Mouse (Mus musculus) common myeloid progenitor, adult 5-6 weeks (primary cell): ENCODE results near the gene Gm37419. TPM values are rescaled to one million over a fixed set of nuclear protein-coding genes. Genes with fewer than 3 reads are reported as not detected.

Experiments
- ATAC-seq: replicated peaks from 2 replicates; pipeline ENCODE4 v1.8.0; 2016; ENCODE audit warnings: low read depth, mild to moderate bottlenecking, moderate TSS enrichment, inconsistent platforms; ENCODE audit not compliant: poor library complexity, severe bottlenecking
- total RNA-seq: library from RNA; stranded (forward); fragments of 200-1000, 187-1606 nt; gene quantifications from 2 replicates; pipeline ENCODE4 v1.2.3, GENCODE M21; 2017

Gm37419 gene
- total RNA-seq, 1 experiment from 2014 or later = not detected

- no peak for ATAC-seq
These were observed 3.7 kb downstream of the Gm37419 start for GRCm38 (mm10) chr16:23991846-23992580.

GRCm38 (mm10) chr16:23993351-23994321 is 5.4 kb downstream of the Gm37419 start:
- ATAC-seq = peak; percentile 43

GRCm38 (mm10) chr16:23996342-23996741 is 8.1 kb downstream of the Gm37419 start:
- ATAC-seq = no peak

GRCm38 (mm10) chr16:23997228-23997627 is 8.9 kb downstream of the Gm37419 start:
- ATAC-seq = no peak

- ATAC-seq = no peak
These were observed 9.6 kb downstream of the Gm37419 start for GRCm38 (mm10) chr16:23997912-23998311.

- ATAC-seq = no peak
These were observed 17.6 kb downstream of the Gm37419 start for GRCm38 (mm10) chr16:24005928-24006327.

- no peak for ATAC-seq
These were observed 21.6 kb downstream of the Gm37419 start for GRCm38 (mm10) chr16:24009891-24010290.

- no peak for ATAC-seq
These were observed 23.0 kb downstream of the Gm37419 start for GRCm38 (mm10) chr16:24011306-24011705.

GRCm38 (mm10) chr16:24012066-24012465 is 23.8 kb downstream of the Gm37419 start:
- ATAC-seq = peak; percentile 45

- ATAC-seq = no peak
These were observed 26.1 kb downstream of the Gm37419 start for GRCm38 (mm10) chr16:24014378-24014777.

GRCm38 (mm10) chr16:24016273-24016672 is 28.0 kb downstream of the Gm37419 start:
- ATAC-seq = peak; percentile 78

- ATAC-seq = peak; percentile 56
These were observed 28.5 kb downstream of the Gm37419 start for GRCm38 (mm10) chr16:24016742-24017141.

- no peak for ATAC-seq
These were observed 33.4 kb downstream of the Gm37419 start for GRCm38 (mm10) chr16:24021722-24022121.

GRCm38 (mm10) chr16:24022605-24023004 is 34.3 kb downstream of the Gm37419 start:
- no peak for ATAC-seq

- no peak for ATAC-seq
These were observed 37.2 kb downstream of the Gm37419 start for GRCm38 (mm10) chr16:24025442-24025841.

GRCm38 (mm10) chr16:24029965-24030672 is 41.8 kb downstream of the Gm37419 start:
- ATAC-seq = no peak

- ATAC-seq = no peak
These were observed 45.0 kb downstream of the Gm37419 start for GRCm38 (mm10) chr16:24033259-24033658.

- ATAC-seq = no peak
These were observed 46.2 kb downstream of the Gm37419 start for GRCm38 (mm10) chr16:24034450-24034849.

- ATAC-seq = no peak
These were observed 47.5 kb downstream of the Gm37419 start for GRCm38 (mm10) chr16:24035767-24036166.

GRCm38 (mm10) chr16:24036398-24036797 is 48.1 kb downstream of the Gm37419 start:
- ATAC-seq = no peak
